Mouse (Mus musculus) limb, embryonic 10.5 days (tissue): ENCODE measurements around the gene Tnfaip8l1. TPM values are rescaled to one million over a fixed set of nuclear protein-coding genes. Genes with fewer than 3 reads are reported as not detected.

Source experiments
- DNase-seq: peaks from one replicate; pipeline ENCODE4 v3.0.0-alpha.2; 2017; ENCODE audit warnings: low spot score
- H3K27ac ChIP-seq: fragments of 300-500 bp; sonication (generic); 2 replicates; pipeline ENCODE4 v1.5.1; 2016; ENCODE audit warnings: mild to moderate bottlenecking
- H3K27me3 ChIP-seq: fragments of 300-500 bp; sonication (generic); 2 replicates; pipeline ENCODE4 v1.6.1; 2016; ENCODE audit warnings: low read depth, mild to moderate bottlenecking; ENCODE audit not compliant: poor library complexity, severe bottlenecking
- H3K36me3 ChIP-seq: fragments of 300-500 bp; sonication (generic); 2 replicates; pipeline ENCODE4 v1.6.1; 2016; ENCODE audit warnings: mild to moderate bottlenecking, moderate library complexity
- H3K4me1 ChIP-seq: fragments of 300-500 bp; sonication (generic); 2 replicates; pipeline ENCODE4 v1.6.1; 2016
- H3K4me3 ChIP-seq: fragments of 300-500 bp; sonication (generic); 2 replicates; pipeline ENCODE4 v1.5.1; 2016; ENCODE audit warnings: mild to moderate bottlenecking, moderate library complexity
- H3K9me3 ChIP-seq: fragments of 300-500 bp; sonication (generic); replicated peaks from 2 replicates; pipeline ENCODE4 v1.6.1; 2016; ENCODE audit warnings: mild to moderate bottlenecking
- WGBS: fragments of 180-500 bp; shearing (Covaris S2); methylation state at CpG from one replicate; pipeline ENCODE4 v1.1.7; 2016; 5-methylcytosine and 5-hydroxymethylcytosine counted together
- polyA plus RNA-seq: library from polyadenylated mRNA; unstranded; fragments of >200 nt; fragmentation: Nextera tagmentation; extraction: Ambion mirVana; gene quantifications from 2 replicates; pipeline ENCODE4 v1.2.1, GENCODE M21; 2016

The Tnfaip8l1 gene
- polyA plus RNA-seq, 1 experiment from 2014 or later: 10.6 TPM

- no peak overlapping the region for H3K4me3 ChIP-seq
- H3K27ac ChIP-seq: no peak overlapping the region
- no peaks in the 10 kb centered on the region for H3K27me3 ChIP-seq
- DNase-seq: no peak
- no peaks in the 10 kb centered on the region for H3K9me3 ChIP-seq
- WGBS: 87% methylated on average over 9 of the region's 9 CpGs
- no peaks in the 10 kb centered on the region for H3K4me1 ChIP-seq
- peaks cover 99% of the 10 kb centered on the region for H3K36me3 ChIP-seq
These were observed 38.3 kb downstream of the Tnfaip8l1 start for GRCm38 (mm10) chr17:56200586-56200985.

GRCm38 (mm10) chr17:56201642-56202041 is 39.4 kb downstream of the Tnfaip8l1 start:
- H3K27me3 ChIP-seq: no peaks in the 10 kb centered on the region
- peaks cover 99% of the 10 kb centered on the region for H3K36me3 ChIP-seq
- H3K27ac ChIP-seq: no peak overlapping the region
- no peaks in the 10 kb centered on the region for H3K4me1 ChIP-seq
- no peak for DNase-seq
- no peaks in the 10 kb centered on the region for H3K9me3 ChIP-seq
- no peak overlapping the region for H3K4me3 ChIP-seq
- 83% methylated on average over 3 of the region's 3 CpGs for WGBS

- Histone ChIP-seq H3K4me3 (no peak overlapping the region), H3K4me1 (no peaks in the 10 kb centered on the region), H3K27me3 (no peaks in the 10 kb centered on the region), H3K9me3 (no peaks in the 10 kb centered on the region), H3K27ac (no peak overlapping the region), H3K36me3 (peaks cover 99% of the 10 kb centered on the region)
- DNase-seq: no peak
- 92% methylated on average over 8 of the region's 8 CpGs for WGBS
These were observed 40.2 kb downstream of the Tnfaip8l1 start for GRCm38 (mm10) chr17:56202476-56202875.

- Histone ChIP-seq H3K9me3 (no peaks in the 10 kb centered on the region), H3K27me3 (no peaks in the 10 kb centered on the region), H3K4me3 (no peak overlapping the region), H3K27ac (no peak overlapping the region), H3K4me1 (no peaks in the 10 kb centered on the region), H3K36me3 (peaks cover 99% of the 10 kb centered on the region)
- 65% methylated on average over 3 of the region's 3 CpGs for WGBS
- DNase-seq: no peak
These were observed 41.5 kb downstream of the Tnfaip8l1 start for GRCm38 (mm10) chr17:56203729-56204128.

- Histone ChIP-seq H3K36me3 (peaks cover 100% of the 10 kb centered on the region), H3K27me3 (no peaks in the 10 kb centered on the region), H3K9me3 (no peaks in the 10 kb centered on the region), H3K4me3 (no peak overlapping the region), H3K27ac (no peak overlapping the region), H3K4me1 (no peaks in the 10 kb centered on the region)
- DNase-seq: no peak
- 92% methylated on average over 10 of the region's 10 CpGs for WGBS
These were observed 44.1 kb downstream of the Tnfaip8l1 start for GRCm38 (mm10) chr17:56206276-56206884.

GRCm38 (mm10) chr17:56206986-56207674 is 44.9 kb downstream of the Tnfaip8l1 start:
- no peak for DNase-seq
- Histone ChIP-seq H3K9me3 (no peaks in the 10 kb centered on the region), H3K36me3 (peaks cover 100% of the 10 kb centered on the region), H3K27ac (no peak overlapping the region), H3K4me1 (no peaks in the 10 kb centered on the region), H3K4me3 (no peak overlapping the region), H3K27me3 (no peaks in the 10 kb centered on the region)
- 84% methylated on average over 6 of the region's 6 CpGs for WGBS

- no peak for DNase-seq
- peaks cover 4% of the 10 kb centered on the region; the same call in 1 of the 2 replicates for H3K4me1 ChIP-seq
- H3K36me3 ChIP-seq: peaks cover 96% of the 10 kb centered on the region
- no peak overlapping the region for H3K27ac ChIP-seq
- H3K9me3 ChIP-seq: no peaks in the 10 kb centered on the region
- no peaks in the 10 kb centered on the region for H3K27me3 ChIP-seq
- no peak overlapping the region for H3K4me3 ChIP-seq
- 94% methylated on average over 9 of the region's 9 CpGs for WGBS
These were observed 45.8 kb downstream of the Tnfaip8l1 start for GRCm38 (mm10) chr17:56207963-56208530.

- 90% methylated on average over 3 of the region's 3 CpGs for WGBS
- Histone ChIP-seq H3K27me3 (no peaks in the 10 kb centered on the region), H3K4me3 (no peak overlapping the region), H3K27ac (no peak overlapping the region), H3K9me3 (no peaks in the 10 kb centered on the region), H3K36me3 (peaks cover 91% of the 10 kb centered on the region), H3K4me1 (peaks cover 4% of the 10 kb centered on the region; the same call in 1 of the 2 replicates)
- DNase-seq: no peak
These were observed 46.5 kb downstream of the Tnfaip8l1 start for GRCm38 (mm10) chr17:56208821-56209220.

GRCm38 (mm10) chr17:56211090-56211489 is 48.8 kb downstream of the Tnfaip8l1 start:
- Histone ChIP-seq H3K27me3 (no peaks in the 10 kb centered on the region), H3K36me3 (peaks cover 80% of the 10 kb centered on the region), H3K4me1 (peaks cover 4% of the 10 kb centered on the region; the same call in 1 of the 2 replicates), H3K27ac (no peak overlapping the region), H3K4me3 (no peak overlapping the region), H3K9me3 (no peaks in the 10 kb centered on the region)
- WGBS: 96% methylated on average over 2 of the region's 2 CpGs
- no peak for DNase-seq

GRCm38 (mm10) chr17:56212676-56213075 is 50.4 kb downstream of the Tnfaip8l1 start:
- Histone ChIP-seq H3K4me1 (peaks cover 19% of the 10 kb centered on the region), H3K27me3 (no peaks in the 10 kb centered on the region), H3K36me3 (peaks cover 67% of the 10 kb centered on the region), H3K9me3 (no peaks in the 10 kb centered on the region), H3K27ac (no peak overlapping the region), H3K4me3 (no peak overlapping the region)
- WGBS: 73% methylated on average over 6 of the region's 6 CpGs
- no peak for DNase-seq

- Histone ChIP-seq H3K4me1 (peaks cover 30% of the 10 kb centered on the region), H3K36me3 (peaks cover 52% of the 10 kb centered on the region)
- whole genome bisulfite sequencing: 82% methylated on average over 1 of the region's 1 CpGs
These were observed 52.0 kb downstream of the Tnfaip8l1 start for GRCm38 (mm10) chr17:56214229-56214628.

GRCm38 (mm10) chr17:56217670-56218069 is 55.4 kb downstream of the Tnfaip8l1 start:
- 73% methylated on average over 13 of the region's 13 CpGs for WGBS
- H3K9me3 ChIP-seq: no peaks in the 10 kb centered on the region
- peak overlapping the region; percentile 92; the same call in 1 of the 2 replicates for H3K27ac ChIP-seq
- no peaks in the 10 kb centered on the region for H3K27me3 ChIP-seq
- H3K36me3 ChIP-seq: peaks cover 18% of the 10 kb centered on the region
- peaks cover 35% of the 10 kb centered on the region for H3K4me1 ChIP-seq
- H3K4me3 ChIP-seq: peak overlapping the region; percentile 93
- DNase-seq: no peak

More at GRCm38 (mm10) chr17:56214229-56214628, 52.0 kb downstream of the Tnfaip8l1 start:
- no peaks in the 10 kb centered on the region for H3K27me3 ChIP-seq
- DNase-seq: no peak
- H3K9me3 ChIP-seq: no peaks in the 10 kb centered on the region
- H3K4me3 ChIP-seq: no peak overlapping the region
- no peak overlapping the region for H3K27ac ChIP-seq
